Mouse (Mus musculus) testis, adult 2 months (tissue): ENCODE results near the gene Igsf21. TPM values are rescaled to one million over a fixed set of nuclear protein-coding genes. Genes with fewer than 3 reads are reported as not detected.

Source experiments
- H3K27ac ChIP-seq: fragments of 200-500 bp; 2 replicates; pipeline ENCODE4 v1.5.1; 2012; ENCODE audit warnings: low read depth, low read length; ENCODE audit not compliant: control insufficient read depth, insufficient read depth
- H3K27me3 ChIP-seq: fragments of 200-500 bp; 2 replicates; pipeline ENCODE4 v1.6.1; 2012; ENCODE audit warnings: mild to moderate bottlenecking, low read length, moderate library complexity; ENCODE audit not compliant: control insufficient read depth, insufficient read depth
- H3K36me3 ChIP-seq: fragments of 200-500 bp; 2 replicates; pipeline ENCODE4 v1.6.1; 2012; ENCODE audit warnings: mild to moderate bottlenecking, low read length; ENCODE audit not compliant: control insufficient read depth, insufficient read depth
- H3K4me1 ChIP-seq: fragments of 200-500 bp; 2 replicates; pipeline ENCODE4 v1.6.1; 2012; ENCODE audit warnings: low read length; ENCODE audit not compliant: control insufficient read depth, insufficient read depth
- H3K4me3 ChIP-seq: fragments of 200-500 bp; 2 replicates; pipeline ENCODE4 v1.5.1; 2012; ENCODE audit warnings: low read depth, mild to moderate bottlenecking, low read length, moderate library complexity, mixed read lengths; ENCODE audit not compliant: control insufficient read depth
- CTCF ChIP-seq: fragments of 200-500 bp; IDR thresholded peaks from 2 replicates; pipeline ENCODE4 v1.5.1; 2012; ENCODE audit warnings: low read depth, mild to moderate bottlenecking, inconsistent platforms, low read length, moderate library complexity; ENCODE audit not compliant: control insufficient read depth, insufficient read depth, insufficient replicate concordance
- POLR2A ChIP-seq: fragments of 200-500 bp; IDR thresholded peaks from 2 replicates; pipeline ENCODE4 v1.6.1; 2012; ENCODE audit warnings: low read depth, mild to moderate bottlenecking, inconsistent platforms, low read length, moderate library complexity; ENCODE audit not compliant: control insufficient read depth
- polyA plus RNA-seq: library from polyadenylated mRNA; depleted of rRNA; stranded (reverse); fragments of >200 nt; gene quantifications from 2 replicates; pipeline ENCODE4 v1.2.3, GENCODE M21; 2012

The Igsf21 gene
- polyA plus RNA-seq, 1 experiment = 0.41 TPM

GRCm38 (mm10) chr4:140192276-140193002 is 54.1 kb downstream of the Igsf21 start:
- Histone ChIP-seq H3K27ac (no peak overlapping the region), H3K27me3 (no peaks in the 10 kb centered on the region), H3K36me3 (no peaks in the 10 kb centered on the region), H3K4me1 (no peaks in the 10 kb centered on the region), H3K4me3 (no peak overlapping the region)
- no peak for TF ChIP-seq POLR2A
- no peak for TF ChIP-seq CTCF

DNA sequence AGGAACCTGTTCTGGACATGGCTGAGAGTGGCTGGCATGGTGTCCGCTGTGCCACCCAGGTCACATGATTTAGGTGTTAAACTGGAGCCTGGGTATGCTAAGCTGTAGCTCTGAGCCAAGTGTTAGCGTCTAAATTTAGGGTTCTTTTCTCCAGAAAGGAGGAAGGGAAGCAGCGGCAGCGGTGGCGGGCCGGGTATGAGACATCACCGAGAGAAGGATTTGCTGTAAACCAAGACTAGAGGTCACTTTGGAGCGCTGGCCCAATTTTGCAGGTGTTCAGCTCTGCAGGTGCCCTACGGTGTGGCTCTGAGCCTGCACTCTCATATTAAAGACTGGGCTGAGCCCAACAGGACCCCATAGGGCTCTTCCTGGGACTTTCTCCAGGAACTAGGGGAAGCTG is 57.0 kb downstream of the Igsf21 start:
- Histone ChIP-seq H3K27me3 (no peaks in the 10 kb centered on the region), H3K36me3 (no peaks in the 10 kb centered on the region), H3K4me1 (no peaks in the 10 kb centered on the region), H3K27ac (no peak overlapping the region), H3K4me3 (no peak overlapping the region)
- TF ChIP-seq CTCF (no peak), POLR2A (no peak)

DNA sequence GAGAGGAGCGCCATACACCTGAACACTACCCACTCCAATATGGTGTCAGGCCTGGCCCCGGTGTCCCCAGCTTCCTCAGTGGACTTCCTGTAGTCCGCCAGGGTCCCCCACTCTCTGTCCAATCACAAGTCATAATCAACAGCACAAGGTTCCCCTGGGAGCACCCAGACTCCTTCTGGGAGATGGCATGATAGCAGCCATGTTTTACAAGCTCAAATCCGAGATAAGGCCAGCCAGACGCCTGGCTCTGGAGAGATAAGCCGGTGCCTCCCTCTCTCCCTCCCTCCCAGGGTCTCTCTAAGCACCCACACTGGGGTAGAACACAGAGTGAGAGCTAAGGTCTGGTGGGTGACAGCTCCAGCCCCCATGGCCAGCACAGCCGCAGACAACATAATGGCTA is 58.0 kb downstream of the Igsf21 start:
- Histone ChIP-seq H3K27ac (no peak overlapping the region), H3K4me1 (no peaks in the 10 kb centered on the region), H3K4me3 (no peak overlapping the region), H3K36me3 (no peaks in the 10 kb centered on the region), H3K27me3 (no peaks in the 10 kb centered on the region)
- TF ChIP-seq POLR2A (no peak), CTCF (no peak)

- Histone ChIP-seq H3K36me3 (no peaks in the 10 kb centered on the region), H3K27me3 (no peaks in the 10 kb centered on the region), H3K4me1 (no peaks in the 10 kb centered on the region), H3K4me3 (no peak overlapping the region), H3K27ac (no peak overlapping the region)
- TF ChIP-seq CTCF (no peak), POLR2A (no peak)
Measured at GRCm38 (mm10) chr4:140187404-140188145, 59.0 kb downstream of the Igsf21 start.

- Histone ChIP-seq H3K27ac (no peak overlapping the region), H3K27me3 (no peaks in the 10 kb centered on the region), H3K36me3 (no peaks in the 10 kb centered on the region), H3K4me3 (no peak overlapping the region), H3K4me1 (no peaks in the 10 kb centered on the region; the same call in 1 of the 2 replicates)
- no peak for TF ChIP-seq POLR2A
- TF ChIP-seq CTCF = no peak
Measured at GRCm38 (mm10) chr4:140179576-140179975, 67.0 kb downstream of the Igsf21 start.

DNA sequence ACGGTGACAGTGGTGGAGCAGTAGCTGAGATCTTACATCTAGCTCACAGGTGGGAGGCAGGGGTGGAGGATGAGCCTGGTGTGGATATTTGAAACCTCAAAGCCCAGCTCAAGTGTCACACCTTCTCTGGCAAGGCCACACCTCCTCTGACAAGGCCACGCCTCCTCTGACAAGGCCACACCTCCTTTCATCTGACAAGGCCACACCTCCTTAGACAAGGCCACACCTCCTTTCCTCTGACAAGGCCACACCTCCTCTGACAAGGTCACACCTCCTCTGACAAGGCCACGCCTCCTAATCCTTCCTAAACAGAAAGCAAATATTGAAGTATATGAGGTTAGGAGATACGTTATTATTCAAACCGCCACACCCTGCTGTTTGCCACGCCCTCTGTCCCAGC is 69.5 kb downstream of the Igsf21 start:
- Histone ChIP-seq H3K27ac (no peak overlapping the region), H3K4me3 (no peak overlapping the region), H3K4me1 (no peaks in the 10 kb centered on the region; the same call in 1 of the 2 replicates), H3K36me3 (no peaks in the 10 kb centered on the region), H3K27me3 (no peaks in the 10 kb centered on the region)
- TF ChIP-seq POLR2A (no peak), CTCF (no peak)

- no peak overlapping the region for H3K27ac ChIP-seq
- TF ChIP-seq CTCF = no peak
- no peak for TF ChIP-seq POLR2A
Measured at GRCm38 (mm10) chr4:140173746-140174399, 72.7 kb downstream of the Igsf21 start.

DNA sequence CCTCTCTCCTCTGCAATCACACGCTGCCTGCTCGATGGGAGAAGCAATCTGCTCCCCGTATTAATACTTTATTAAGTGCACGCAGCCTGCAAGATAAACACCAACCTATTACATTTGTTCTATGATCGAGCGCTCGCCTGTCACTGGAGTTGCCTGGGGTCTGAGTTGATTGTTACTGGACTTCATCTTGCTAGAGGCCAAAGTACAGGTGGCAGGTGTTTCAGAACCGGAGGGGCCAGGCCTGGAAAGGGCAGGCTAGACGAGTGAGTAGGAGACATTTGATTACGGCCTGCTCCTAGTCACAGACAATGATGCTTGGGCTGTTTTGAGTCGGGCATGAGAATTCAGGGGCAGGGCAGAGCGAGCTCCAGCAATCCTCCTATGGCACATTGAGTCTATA is 73.5 kb downstream of the Igsf21 start:
- Histone ChIP-seq H3K4me3 (no peak overlapping the region), H3K27ac (no peak overlapping the region), H3K27me3 (no peaks in the 10 kb centered on the region), H3K36me3 (no peaks in the 10 kb centered on the region), H3K4me1 (no peaks in the 10 kb centered on the region; the same call in 1 of the 2 replicates)
- TF ChIP-seq POLR2A = no peak
- TF ChIP-seq CTCF = no peak

More at GRCm38 (mm10) chr4:140173746-140174399, 72.7 kb downstream of the Igsf21 start:
- Histone ChIP-seq H3K4me3 (no peak overlapping the region), H3K4me1 (no peaks in the 10 kb centered on the region; the same call in 1 of the 2 replicates), H3K36me3 (no peaks in the 10 kb centered on the region), H3K27me3 (no peaks in the 10 kb centered on the region)
